Mouse (Mus musculus) right cerebral cortex, postnatal 25 days (tissue): Measurements from ENCODE around the gene Tomm34.

Experiments
- DNase-seq: peaks from one replicate; pipeline ENCODE4 v3.0.0; 2022

The Tomm34 gene

GRCm38 (mm10) chr2:164009227-164009626, 61.7 kb downstream of the Tomm34 start:
- DNase-seq, result no peak

- DNase-seq, result no peak
Measured at GRCm38 (mm10) chr2:164007987-164008545, 62.9 kb downstream of the Tomm34 start.

DNA sequence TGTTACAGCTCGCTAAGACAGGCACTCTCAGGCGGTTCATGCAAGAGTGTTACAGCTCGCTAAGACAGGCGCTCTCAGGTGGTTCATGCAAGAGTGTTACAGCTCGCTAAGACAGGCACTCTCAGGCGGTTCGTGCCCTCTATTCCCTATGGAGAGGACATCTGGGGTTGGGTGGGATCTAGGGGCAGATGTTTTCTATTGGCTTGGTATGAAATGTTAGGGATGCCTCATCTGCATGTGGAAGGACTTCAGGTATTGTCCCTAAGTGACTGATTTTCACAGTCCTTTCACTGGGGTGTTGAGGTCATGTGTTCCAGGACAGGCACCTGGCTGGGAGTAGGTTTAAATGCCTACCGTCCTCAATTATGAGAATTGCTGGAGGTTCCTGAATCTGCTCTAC, 63.4 kb downstream of the Tomm34 start:
- DNase-seq, result no peak

- DNase-seq, result no peak
Measured at GRCm38 (mm10) chr2:164006932-164007331, 64.0 kb downstream of the Tomm34 start.

- no peak for DNase-seq
Measured at GRCm38 (mm10) chr2:164004503-164004902, 66.5 kb downstream of the Tomm34 start.
